Mouse (Mus musculus) hindbrain, embryonic 11.5 days (tissue): ENCODE measurements around the gene Dpp7. TPM values are rescaled to one million over a fixed set of nuclear protein-coding genes. Genes with fewer than 3 reads are reported as not detected.

Experiments used
- ATAC-seq: fragments of 200-750 bp; cut with Nextera tagmentation; 2 replicates; pipeline ENCODE4 v1.8.0; 2017; ENCODE audit warnings: mild to moderate bottlenecking, moderate TSS enrichment, moderate library complexity; ENCODE audit not compliant: low FRiP score
- DNase-seq: peaks from one replicate; pipeline ENCODE4 v3.0.0-alpha.2; 2015; ENCODE audit warnings: low spot score
- H3K27ac ChIP-seq: fragments of 300-500 bp; sonication (generic); 2 replicates; pipeline ENCODE4 v1.5.1; 2014; ENCODE audit warnings: mild to moderate bottlenecking, low read depth, low read length
- H3K27me3 ChIP-seq: fragments of 300-500 bp; sonication (generic); 2 replicates; pipeline ENCODE4 v1.6.1; 2014; ENCODE audit warnings: mild to moderate bottlenecking, low read length, moderate library complexity, mixed read lengths; ENCODE audit not compliant: control insufficient read depth, insufficient read depth
- H3K36me3 ChIP-seq: fragments of 300-500 bp; sonication (generic); 2 replicates; pipeline ENCODE4 v1.6.1; 2014; ENCODE audit warnings: mild to moderate bottlenecking, low read length, moderate library complexity, mixed read lengths; ENCODE audit not compliant: control insufficient read depth, insufficient read depth
- H3K4me1 ChIP-seq: fragments of 300-500 bp; sonication (generic); replicated peaks from 2 replicates; pipeline ENCODE4 v1.6.1; 2014; ENCODE audit warnings: low read length, mixed read lengths; ENCODE audit not compliant: control insufficient read depth, insufficient read depth
- H3K4me2 ChIP-seq: fragments of 300-500 bp; sonication (generic); replicated peaks from 2 replicates; pipeline ENCODE4 v1.6.1; 2014; ENCODE audit warnings: mild to moderate bottlenecking, low read depth, low read length
- H3K4me3 ChIP-seq: fragments of 300-500 bp; sonication (generic); 2 replicates; pipeline ENCODE4 v1.5.1; 2014; ENCODE audit warnings: low read depth, low read length
- H3K9ac ChIP-seq: fragments of 300-500 bp; sonication (generic); 2 replicates; pipeline ENCODE4 v1.6.1; 2014; ENCODE audit warnings: low read depth, low read length
- H3K9me3 ChIP-seq: fragments of 300-500 bp; sonication (generic); 2 replicates; pipeline ENCODE4 v1.6.1; 2016; ENCODE audit warnings: low read length; ENCODE audit not compliant: control insufficient read depth
- WGBS: fragments of 180-500 bp; shearing (Covaris S2); extraction: QIAGEN DNeasy Blood & Tissue Kit; methylation state at CpG from one replicate; pipeline ENCODE4 v1.1.7; 2014; 5-methylcytosine and 5-hydroxymethylcytosine counted together
- polyA plus RNA-seq: library from polyadenylated mRNA; unstranded; fragments of >200 nt; fragmentation: Nextera tagmentation; extraction: Ambion mirVana; gene quantifications from 2 replicates; pipeline ENCODE4 v1.2.1, GENCODE M21; 2014

Dpp7 gene
- polyA plus RNA-seq, 1 experiment from 2014 or later: 13.4 TPM

- Histone ChIP-seq H3K9ac (no peak overlapping the region), H3K4me2 (no peak overlapping the region), H3K27ac (no peak overlapping the region), H3K9me3 (no peaks in the 10 kb centered on the region), H3K4me1 (no peaks in the 10 kb centered on the region), H3K27me3 (peaks cover 54% of the 10 kb centered on the region), H3K36me3 (no peaks in the 10 kb centered on the region), H3K4me3 (no peak overlapping the region)
- no peak for ATAC-seq
- DNase-seq: no peak
- WGBS: 55% methylated on average over 10 of the region's 10 CpGs
Measured at GRCm38 (mm10) chr2:25310180-25310579, 46.0 kb downstream of the Dpp7 start.

- DNase-seq: no peak
- WGBS: 51% methylated on average over 14 of the region's 14 CpGs
- Histone ChIP-seq H3K4me2 (peak overlapping the region; percentile 63), H3K27ac (no peak overlapping the region), H3K36me3 (no peaks in the 10 kb centered on the region), H3K4me3 (peak overlapping the region; percentile 36), H3K27me3 (peaks cover 29% of the 10 kb centered on the region), H3K9ac (no peak overlapping the region), H3K9me3 (no peaks in the 10 kb centered on the region), H3K4me1 (peaks cover 3% of the 10 kb centered on the region; the same call in 1 of the 2 replicates)
- ATAC-seq: no peak
Measured at GRCm38 (mm10) chr2:25305587-25306359, 50.4 kb downstream of the Dpp7 start.

- DNase-seq (peak; percentile 72), ATAC-seq (peak; percentile 72)
- Histone ChIP-seq H3K9ac (peak overlapping the region; percentile 52), H3K36me3 (no peaks in the 10 kb centered on the region), H3K4me3 (peak overlapping the region; percentile 36), H3K9me3 (no peaks in the 10 kb centered on the region), H3K27me3 (peaks cover 23% of the 10 kb centered on the region), H3K4me2 (peak overlapping the region; percentile 63), H3K4me1 (peaks cover 3% of the 10 kb centered on the region; the same call in 1 of the 2 replicates), H3K27ac (no peak overlapping the region)
- 3% methylated on average over 45 of the region's 45 CpGs for WGBS
Measured at GRCm38 (mm10) chr2:25304657-25305541, 51.3 kb downstream of the Dpp7 start.

GRCm38 (mm10) chr2:25303931-25304656, 52.1 kb downstream of the Dpp7 start:
- Histone ChIP-seq H3K4me2 (peak overlapping the region; percentile 63; the same call in 1 of the 2 replicates), H3K9ac (no peak overlapping the region), H3K36me3 (no peaks in the 10 kb centered on the region), H3K4me1 (peaks cover 3% of the 10 kb centered on the region; the same call in 1 of the 2 replicates), H3K27me3 (peaks cover 20% of the 10 kb centered on the region), H3K9me3 (no peaks in the 10 kb centered on the region), H3K4me3 (peak overlapping the region; percentile 36; the same call in 1 of the 2 replicates), H3K27ac (no peak overlapping the region)
- WGBS: 75% methylated on average over 7 of the region's 7 CpGs
- ATAC-seq (no peak), DNase-seq (no peak)

- 76% methylated on average over 3 of the region's 3 CpGs for WGBS
Measured at GRCm38 (mm10) chr2:25303452-25303851, 52.7 kb downstream of the Dpp7 start.

More at GRCm38 (mm10) chr2:25303452-25303851, 52.7 kb downstream of the Dpp7 start:
- no peaks in the 10 kb centered on the region for H3K9me3 ChIP-seq
- no peak for DNase-seq
- H3K27me3 ChIP-seq: peaks cover 15% of the 10 kb centered on the region
- H3K4me1 ChIP-seq: peaks cover 3% of the 10 kb centered on the region; the same call in 1 of the 2 replicates
- no peak for ATAC-seq
- H3K4me3 ChIP-seq: no peak overlapping the region
- H3K36me3 ChIP-seq: no peaks in the 10 kb centered on the region
- no peak overlapping the region for H3K9ac ChIP-seq
- H3K4me2 ChIP-seq: no peak overlapping the region
- no peak overlapping the region for H3K27ac ChIP-seq

Other genes with a start within 250 kb of the Dpp7 start
- 44.6 and 60.5 TPM in 2 replicates for gene Nrarp, start 175.6 kb downstream of the Dpp7 start, polyA plus RNA-seq
- gene Tor4a, start 159.5 kb downstream of the Dpp7 start, polyA plus RNA-seq: 0.94 and 2.4 TPM in 2 replicates
- 89.6 and 93.7 TPM in 2 replicates for gene Nelfb, start 144.9 kb downstream of the Dpp7 start, polyA plus RNA-seq
- not detected in 2 replicates for gene Stpg3, start 141.7 kb downstream of the Dpp7 start, polyA plus RNA-seq
- not detected in 2 replicates for gene Fam166a, start 137.6 kb downstream of the Dpp7 start, polyA plus RNA-seq
- gene Tubb4b, start 131.7 kb downstream of the Dpp7 start, polyA plus RNA-seq: 519 and 526 TPM in 2 replicates
- not detected in 2 replicates for gene Slc34a3, start 122.0 kb downstream of the Dpp7 start, polyA plus RNA-seq
- not detected in 2 replicates for gene Rnf224, start 119.6 kb downstream of the Dpp7 start, polyA plus RNA-seq
- 21.7 and 23.9 TPM in 2 replicates for gene Rnf208, start 114.1 kb downstream of the Dpp7 start, polyA plus RNA-seq
- gene Cysrt1, start 113.9 kb downstream of the Dpp7 start, polyA plus RNA-seq: not detected in 2 replicates
- 4.3 and 4.9 TPM in 2 replicates for gene AL732309.1, start 109.5 kb downstream of the Dpp7 start, polyA plus RNA-seq
- gene Tmem203, start 100.9 kb downstream of the Dpp7 start, polyA plus RNA-seq: 12.2 and 14.6 TPM in 2 replicates
- 4.0 and 4.5 TPM in 2 replicates for gene Tprn, start 93.7 kb downstream of the Dpp7 start, polyA plus RNA-seq
- gene Ssna1, start 83.9 kb downstream of the Dpp7 start, polyA plus RNA-seq: 244 and 248 TPM in 2 replicates
- 107 and 110 TPM in 2 replicates for gene Anapc2, start 83.9 kb downstream of the Dpp7 start, polyA plus RNA-seq
- gene Tmem210, start 68.2 kb downstream of the Dpp7 start, polyA plus RNA-seq: not detected in 2 replicates
- not detected in 2 replicates for gene Lrrc26, start 66.4 kb downstream of the Dpp7 start, polyA plus RNA-seq
- gene Grin1, start 37.2 kb downstream of the Dpp7 start, polyA plus RNA-seq: 3.6 and 3.9 TPM in 2 replicates
- gene Man1b1, start 24.0 kb downstream of the Dpp7 start, polyA plus RNA-seq: 86.7 and 133 TPM in 2 replicates
- gene Uap1l1, start 9.3 kb upstream of the Dpp7 start, polyA plus RNA-seq: 4.1 and 6.5 TPM in 2 replicates
- gene Sapcd2, start 16.0 kb upstream of the Dpp7 start, polyA plus RNA-seq: 41.0 and 45.2 TPM in 2 replicates
- gene Entpd2, start 39.5 kb upstream of the Dpp7 start, polyA plus RNA-seq: 0.21 TPM in 1 of 2 replicates, not detected in the other
- gene Npdc1, start 43.0 kb upstream of the Dpp7 start, polyA plus RNA-seq: 123 and 151 TPM in 2 replicates
- 0.11 TPM in 1 of 2 replicates, not detected in the other for gene Fut7, start 66.9 kb upstream of the Dpp7 start, polyA plus RNA-seq
- 3.5 and 3.7 TPM in 2 replicates for gene Abca2, start 72.3 kb upstream of the Dpp7 start, polyA plus RNA-seq
- gene Clic3, start 100.5 kb upstream of the Dpp7 start, polyA plus RNA-seq: 0.57 TPM in 1 of 2 replicates, not detected in the other
- 27.6 and 28.0 TPM in 2 replicates for gene Paxx, start 104.7 kb upstream of the Dpp7 start, polyA plus RNA-seq
- 0.39 and 0.64 TPM in 2 replicates for gene Ptgds, start 113.7 kb upstream of the Dpp7 start, polyA plus RNA-seq
- not detected in 2 replicates for gene Lcn12, start 137.6 kb upstream of the Dpp7 start, polyA plus RNA-seq
- 64.2 and 75.3 TPM in 2 replicates for gene Fbxw5, start 144.4 kb upstream of the Dpp7 start, polyA plus RNA-seq
- 4.0 and 6.1 TPM in 2 replicates for gene C8g, start 145.4 kb upstream of the Dpp7 start, polyA plus RNA-seq
- 25.3 and 32.3 TPM in 2 replicates for gene Traf2, start 190.6 kb upstream of the Dpp7 start, polyA plus RNA-seq
- gene Edf1, start 201.5 kb upstream of the Dpp7 start, polyA plus RNA-seq: 380 and 436 TPM in 2 replicates
- 3.0 and 4.2 TPM in 2 replicates for gene Mamdc4, start 218.5 kb upstream of the Dpp7 start, polyA plus RNA-seq
- 161 and 167 TPM in 2 replicates for gene Phpt1, start 218.9 kb upstream of the Dpp7 start, polyA plus RNA-seq
- 0.38 and 0.59 TPM in 2 replicates for gene Ajm1, start 225.4 kb upstream of the Dpp7 start, polyA plus RNA-seq